Mouse (Mus musculus) urinary bladder, postnatal 36 days (tissue): ENCODE data around the gene Frmd5.
A peak's percentile ranks its signal among the peaks of the same experiment; 100 is the strongest.

Experiments
- DNase-seq, 2 experiments: peaks; one replicate each; pipeline ENCODE4 v3.0.0; 2022; ENCODE audit warnings: low spot score in 2 of 2, mixed read lengths in 1 of 2

Frmd5 gene

DNA sequence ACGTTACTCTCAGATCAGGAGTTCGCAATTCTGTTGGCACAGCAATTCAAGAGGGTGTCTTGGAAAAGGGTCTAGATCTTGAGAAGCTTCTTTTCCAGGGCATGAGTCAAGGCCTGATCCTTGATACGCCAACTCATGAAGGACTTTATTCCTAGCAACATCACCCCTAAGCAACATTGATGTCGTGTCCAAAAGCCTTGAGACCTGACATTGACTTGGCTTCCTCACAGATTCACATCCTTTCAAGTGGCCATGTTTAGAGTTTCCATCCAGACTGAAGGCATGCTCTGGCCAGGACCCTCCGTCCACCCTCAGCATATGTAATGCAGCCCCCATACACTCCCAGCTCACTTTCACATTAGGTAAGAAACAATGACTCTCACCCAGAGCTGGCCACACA, 45.0 kb downstream of the Frmd5 start:
- DNase-seq = no peak

DNA sequence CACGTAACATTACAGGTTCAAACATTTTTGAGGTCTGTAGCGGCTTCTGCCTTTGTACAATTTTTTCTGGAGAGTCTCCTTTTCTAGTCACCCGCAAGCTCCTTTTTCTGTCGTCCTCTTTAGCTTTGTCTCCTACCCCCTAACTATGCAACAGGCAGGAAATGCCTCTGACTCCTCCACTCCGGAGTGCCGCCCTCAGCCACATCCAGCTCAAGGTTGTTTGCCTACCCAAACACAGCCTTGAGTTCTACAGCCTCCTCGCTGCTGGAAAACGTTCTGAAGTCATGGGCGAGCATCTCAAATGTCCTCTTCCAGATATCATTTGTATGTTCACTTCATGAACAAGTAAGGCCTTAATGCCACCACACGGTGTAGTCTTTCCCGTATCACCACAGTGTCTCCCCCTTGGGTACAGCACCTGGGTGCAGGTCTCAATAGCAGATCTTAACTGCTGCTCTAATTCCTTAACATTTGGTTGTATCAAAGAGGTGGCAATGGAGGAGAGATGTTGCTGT, 45.5 kb downstream of the Frmd5 start:
- no peak for DNase-seq

GRCm38 (mm10) chr2:121760646-121761045, 46.2 kb downstream of the Frmd5 start:
- DNase-seq = no peak

GRCm38 (mm10) chr2:121758258-121758657, 48.6 kb downstream of the Frmd5 start:
- no peak for DNase-seq

DNA sequence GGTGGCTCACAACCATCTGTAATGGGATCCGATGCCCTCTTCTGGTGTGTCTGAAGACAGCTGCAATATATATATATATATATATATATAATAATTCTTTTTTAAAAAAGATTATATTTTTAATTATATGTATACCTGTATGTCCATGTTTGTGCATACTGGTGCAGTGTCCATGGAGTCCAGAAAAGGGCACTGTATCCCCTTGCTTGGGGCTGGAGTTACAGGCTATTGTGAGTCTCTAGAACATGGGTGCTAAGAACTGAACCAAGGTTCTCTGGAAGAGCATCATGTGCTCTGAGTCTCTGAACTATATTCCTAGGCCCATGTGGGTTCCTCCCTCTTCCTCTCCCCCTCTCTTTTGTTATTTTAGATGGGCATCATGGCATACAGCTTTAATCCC, 50.6 kb downstream of the Frmd5 start:
- no peak for DNase-seq

- DNase-seq = no peak
Observed at GRCm38 (mm10) chr2:121755056-121755455, 51.8 kb downstream of the Frmd5 start.

GRCm38 (mm10) chr2:121750121-121750520, 56.8 kb downstream of the Frmd5 start:
- DNase-seq = no peak

DNA sequence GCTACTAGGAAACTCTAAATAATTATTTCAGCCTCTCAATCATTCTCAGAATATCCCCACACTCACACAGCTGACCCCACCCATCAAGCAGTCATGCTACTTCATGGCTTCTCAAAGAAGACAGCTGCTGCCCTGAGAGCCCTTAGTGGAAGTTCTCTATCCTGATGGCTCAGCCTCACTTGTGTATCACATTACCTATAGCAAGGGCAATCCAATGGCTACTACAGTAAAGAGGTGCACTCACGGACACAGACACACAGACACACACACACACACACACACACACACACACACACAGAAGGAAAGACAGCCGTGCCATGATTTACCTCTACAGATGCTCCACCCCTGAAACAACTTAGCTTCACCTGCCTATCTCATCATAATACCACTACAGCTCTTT, 65.7 kb downstream of the Frmd5 start:
- no peak for DNase-seq

GRCm38 (mm10) chr2:121739410-121739809, 67.5 kb downstream of the Frmd5 start:
- DNase-seq = no peak

- DNase-seq = no peak
Observed at GRCm38 (mm10) chr2:121733426-121733825, 73.5 kb downstream of the Frmd5 start.

DNA sequence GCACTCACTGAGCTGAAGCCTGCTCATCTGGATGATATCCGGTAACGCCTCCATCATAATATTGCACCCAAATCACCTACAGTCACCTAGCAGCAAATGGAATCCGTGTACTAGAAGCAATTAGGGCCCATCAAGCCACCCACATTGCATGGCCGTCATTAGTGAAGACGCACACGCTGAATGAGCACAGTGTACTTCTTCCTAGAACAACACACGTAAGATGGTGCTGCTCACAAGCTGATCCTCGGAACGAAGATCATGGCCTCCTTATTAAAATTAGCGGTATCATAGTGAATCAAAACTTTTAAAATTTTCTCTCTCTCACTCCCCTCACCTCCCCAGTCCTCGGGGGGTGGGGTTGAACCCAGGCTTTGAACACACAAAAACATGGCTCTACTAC, 76.4 kb downstream of the Frmd5 start:
- DNase-seq = no peak

GRCm38 (mm10) chr2:121728907-121729575, 77.8 kb downstream of the Frmd5 start:
- DNase-seq = no peak

- no peak for DNase-seq
Observed at GRCm38 (mm10) chr2:121724866-121725265, 82.0 kb downstream of the Frmd5 start.

GRCm38 (mm10) chr2:121723796-121724195, 83.1 kb downstream of the Frmd5 start:
- DNase-seq = no peak

DNA sequence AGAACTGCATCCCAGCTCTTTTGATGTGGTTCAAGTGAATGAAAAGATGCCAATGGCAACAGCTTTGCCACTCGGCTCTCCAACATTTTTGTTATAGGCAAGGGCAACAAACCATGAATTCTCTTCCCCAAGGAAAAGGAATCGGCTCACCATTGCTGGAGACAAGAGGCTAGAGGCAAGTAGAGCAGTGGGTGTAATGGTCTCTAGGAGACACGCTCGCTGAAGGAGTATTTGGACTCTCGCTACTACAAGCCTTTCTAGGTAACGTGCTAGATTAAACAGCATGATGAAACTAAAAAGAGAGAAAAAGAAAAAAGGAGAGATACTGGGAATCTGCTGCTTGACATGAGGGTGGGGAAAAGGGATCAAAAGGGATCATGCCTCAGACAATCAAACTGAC, 87.9 kb downstream of the Frmd5 start:
- no peak for DNase-seq

DNA sequence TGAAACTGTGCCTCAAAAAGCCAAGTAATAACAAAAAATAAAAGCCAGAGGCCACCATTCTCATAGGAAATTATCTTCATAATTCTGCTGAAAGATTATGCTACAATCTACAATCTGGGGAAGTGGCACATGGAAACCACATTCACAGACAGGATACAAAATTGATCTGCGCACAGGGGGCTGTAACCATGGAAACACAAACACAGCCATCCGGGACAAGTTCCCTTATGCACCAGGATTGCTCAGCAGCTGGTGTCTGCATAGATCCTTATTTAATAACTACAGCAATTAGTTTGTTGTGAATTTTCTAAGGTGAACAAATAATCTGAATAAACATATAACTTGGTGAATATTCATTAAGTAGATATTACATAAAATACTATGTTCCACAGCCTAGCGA, 89.8 kb downstream of the Frmd5 start:
- no peak for DNase-seq

DNA sequence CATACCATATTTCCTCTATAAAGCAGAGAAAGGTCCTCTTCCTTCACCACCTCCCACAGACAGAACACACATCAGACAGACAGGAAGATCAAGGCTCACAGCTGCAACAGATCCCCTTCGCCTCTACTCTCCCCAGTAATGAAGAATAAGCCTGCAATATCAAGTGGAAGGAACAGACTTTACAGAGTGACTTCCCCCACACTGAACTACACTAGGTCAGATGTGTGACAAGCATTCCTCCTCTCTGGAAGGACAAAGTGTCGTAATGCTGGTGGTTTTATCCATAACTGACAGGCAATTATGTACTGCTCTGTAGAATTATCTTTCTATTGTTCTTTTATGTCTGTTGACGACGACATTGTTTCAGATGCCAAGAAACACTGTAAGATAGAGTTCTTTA, 93.3 kb downstream of the Frmd5 start:
- no peak for DNase-seq

- no peak for DNase-seq
Observed at GRCm38 (mm10) chr2:121711748-121712384, 95.0 kb downstream of the Frmd5 start.

DNA sequence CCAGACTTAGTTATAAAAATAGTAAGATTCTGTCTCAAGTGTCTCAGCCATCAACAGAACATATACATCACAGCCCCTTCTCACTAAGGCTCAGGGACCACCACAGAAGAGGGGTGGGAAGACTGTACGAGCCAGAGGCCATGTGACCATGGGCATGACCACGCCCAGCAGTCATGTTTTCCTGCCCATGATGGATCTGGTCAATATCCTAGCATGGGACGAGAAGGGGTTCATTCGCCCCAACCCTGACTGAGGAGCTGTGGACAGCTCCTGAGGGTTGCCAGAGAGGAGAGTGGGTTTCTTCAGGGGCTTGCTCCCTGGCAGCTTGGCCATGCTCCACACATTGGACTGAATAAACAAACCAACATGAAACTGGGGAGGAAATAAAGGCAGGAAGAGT, 97.8 kb downstream of the Frmd5 start:
- no peak for DNase-seq

- no peak for DNase-seq
Observed at GRCm38 (mm10) chr2:121707461-121707860, 99.4 kb downstream of the Frmd5 start.

- no peak for DNase-seq
Observed at GRCm38 (mm10) chr2:121705756-121706155, 101.1 kb downstream of the Frmd5 start.

- DNase-seq = no peak
Observed at GRCm38 (mm10) chr2:121699331-121699730, 107.6 kb downstream of the Frmd5 start.

DNA sequence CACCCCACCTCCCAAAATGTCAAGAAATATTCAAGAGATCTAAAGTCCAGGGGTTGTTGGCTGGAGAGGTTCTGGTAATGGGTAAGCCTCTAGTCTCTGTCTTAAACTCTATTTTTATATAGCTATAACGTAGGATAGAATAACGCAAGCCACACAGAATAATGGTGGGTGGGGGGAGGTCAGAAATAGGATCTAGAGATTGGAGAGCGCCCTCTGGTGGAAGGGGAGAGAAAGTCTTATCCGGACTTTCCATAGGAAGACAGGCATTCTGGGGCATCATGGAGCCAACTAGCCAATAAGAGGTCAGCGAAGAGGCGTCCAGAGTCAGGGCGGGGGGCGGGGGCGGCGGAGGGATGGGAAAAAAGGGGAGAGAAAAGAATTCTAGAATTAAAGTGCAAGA, 111.5 kb downstream of the Frmd5 start:
- no peak for DNase-seq

- DNase-seq = peak; percentile 9 to 54
Observed at GRCm38 (mm10) chr2:121688107-121688506, 118.8 kb downstream of the Frmd5 start.
